In the genomic region with DNA sequence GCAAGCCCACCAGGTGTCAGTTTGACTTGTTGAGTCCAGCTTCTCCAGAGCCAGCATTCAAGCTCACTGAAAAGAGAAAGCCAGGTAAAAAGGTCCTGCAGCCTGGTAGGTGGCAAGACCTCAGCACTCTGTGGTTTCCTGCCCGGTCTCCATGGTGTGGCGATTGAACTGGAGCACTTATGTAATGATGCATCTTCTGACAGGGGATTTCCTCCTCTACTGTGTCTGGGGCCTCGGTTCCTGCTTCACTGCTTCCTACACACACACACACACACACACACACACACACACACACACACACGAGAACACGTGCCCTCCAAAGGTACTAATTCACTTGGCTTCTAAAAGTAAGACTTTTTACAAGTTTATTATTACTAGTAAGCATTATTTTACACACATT, we compare ENCODE assay signal across 8 mouse cellular contexts. TPM values are rescaled to one million over a fixed set of nuclear protein-coding genes. Genes with fewer than 3 reads are reported as not detected.
DNase-seq lines count a peak whose midpoint lies in the region; ATAC-seq and TF ChIP-seq lines count a peak whose summit lies in the region.
"Had no signal": no experiment of that assay in that cellular context is flagged by ENCODE, and none has a peak within 500 bp of the region (broad histone marks: within the 10 kb centered on the region; RNA-seq: fewer than 3 reads in every experiment).

No protein-coding gene starts in this region.

- WGBS in liver, adult 2 months, result 7% methylated on average over 5 of the region's 5 CpGs

- peaks cover 17% of the 10 kb centered on the region for H3K79me2 ChIP-seq in liver, adult 2 months (ENCODE audit: control insufficient read depth, insufficient read depth, low read length)

- H3K27ac ChIP-seq in liver, adult 2 months (replicated peaks; ENCODE audit: insufficient read depth, low read depth, low read length), result peak overlapping the region; percentile 82
- H3K27ac ChIP-seq: embryonic facial prominence, embryonic 12.5 days had no signal

- H3K36me3 ChIP-seq in liver, adult 2 months (ENCODE audit: control insufficient read depth, insufficient read depth, low read length), result no peaks in the 10 kb centered on the region
- H3K36me3 ChIP-seq: embryonic facial prominence, embryonic 12.5 days had no signal

- no peak overlapping the region; the same call in 1 of the 2 replicates for H3K9ac ChIP-seq in liver, adult 2 months (ENCODE audit: low read depth, low read length)
- H3K9ac ChIP-seq: embryonic facial prominence, embryonic 12.5 days had no signal

- H3K4me1 ChIP-seq in liver, adult 2 months (ENCODE audit: control insufficient read depth, insufficient read depth, low read length), result peaks cover 29% of the 10 kb centered on the region

- ATAC-seq in erythroid progenitor cell, adult 5-6 weeks (replicated peaks; ENCODE audit: low FRiP score, poor library complexity, severe bottlenecking), result no peak

- peak; percentile 43 for DNase-seq in liver, adult 2 months (ENCODE audit: extremely low read depth, low read depth, low spot score)
- no peak for DNase-seq in liver
- DNase-seq in cerebellum, postnatal 36 days, result peak; percentile 59 to 65
- peak; percentile 72 for DNase-seq in kidney, postnatal 14 days
- DNase-seq in skeletal muscle tissue, adult 2 months (ENCODE audit: low read depth, low spot score), result peak; percentile 49
- no peak for DNase-seq in layer of hippocampus, postnatal 10 days (ENCODE audit: low spot score in 2 of 2)

- H3K27me3 ChIP-seq in liver, adult 2 months (ENCODE audit: control insufficient read depth, insufficient read depth, low read length), result no peaks in the 10 kb centered on the region
- H3K27me3 ChIP-seq: embryonic facial prominence, embryonic 12.5 days had no signal

- no peak for TF ChIP-seq CTCF in liver, adult 2 months (IDR thresholded peaks at IDR 0.05; ENCODE audit: low read depth, low read length)

- H3K4me3 ChIP-seq in liver, adult 2 months (ENCODE audit: insufficient read depth, low read depth, low read length), result no peak overlapping the region
- H3K4me3 ChIP-seq: embryonic facial prominence, embryonic 12.5 days had no signal

- TF ChIP-seq POLR2A in liver, adult 2 months (IDR thresholded peaks at IDR 0.05; ENCODE audit: extremely low read depth, insufficient read depth, low read length), result no peak

RNA-seq across cellular contexts. Expression of a gene that starts 2.6 kb away (rescaled TPM):
- total RNA-seq in liver, adult 2 months (2014; rRNA removed), result 20.1 and 27.5 TPM in 2 replicates
- polyA plus RNA-seq in liver, adult 2 months (2012; rRNA removed), result 21.8 and 22.3 TPM in 2 replicates
- 39.8 and 46.9 TPM in 2 replicates for total RNA-seq in erythroid progenitor cell, adult 5-6 weeks (2015; ENCODE audit: low replicate concordance)
- total RNA-seq in erythroid progenitor cell, adult 5-6 weeks (2017; ENCODE audit: low replicate concordance), result 63.2 and 67.7 TPM in 2 replicates
- 10 to 100 TPM; 36.3 to 36.5 TPM for total RNA-seq in layer of hippocampus, postnatal 10 days (2021)

RNA-seq across cellular contexts. Expression of a gene that starts 32.4 kb away (rescaled TPM):
- total RNA-seq in liver, adult 2 months (2014; rRNA removed), result not detected in 2 replicates
- not detected in 2 replicates for polyA plus RNA-seq in liver, adult 2 months (2012; rRNA removed)
- total RNA-seq in erythroid progenitor cell, adult 5-6 weeks (2015; ENCODE audit: low replicate concordance), result not detected in 2 replicates
- not detected in 2 replicates for total RNA-seq in erythroid progenitor cell, adult 5-6 weeks (2017; ENCODE audit: low replicate concordance)
- total RNA-seq in layer of hippocampus, postnatal 10 days (2021), result 10 to 100 TPM; 18.1 to 19.0 TPM

Comparison
In these comparisons a context has a peak if more than half of its experiments do, and no peak if none do; other contexts are left out.
1. DNase-seq: peak in liver, adult 2 months (single experiment), cerebellum, postnatal 36 days (2 of 2), kidney, postnatal 14 days (single experiment) and skeletal muscle tissue, adult 2 months (single experiment); none in liver (single experiment) and layer of hippocampus, postnatal 10 days (0 of 2).
2. RNA of a gene that starts 32.4 kb away (total RNA-seq): 18.1 to 19.0 TPM in layer of hippocampus, postnatal 10 days; not detected in liver, adult 2 months and not detected in erythroid progenitor cell, adult 5-6 weeks; every median in the first group is over 10 times any median in the second.